Mouse (Mus musculus): Measurements from ENCODE around the gene Tex14.

- TF ChIP-seq CTCF (IDR thresholded peaks at IDR 0.05; ENCODE audit: insufficient read depth, low read length) (no peak), POLR2A (IDR thresholded peaks at IDR 0.05; ENCODE audit: borderline replicate concordance, extremely low read depth, low read depth, low read length) (peak; percentile 83; the same call in 1 of the 2 replicates)
Measured at GRCm38 (mm10) chr11:87404111-87404853, 583 bp upstream of the Tex14 start.
